Mouse (Mus musculus) cortical plate, adult 2 months (tissue): Measurements from ENCODE around the gene Plekhn1.

Experiments used
- CTCF ChIP-seq: fragments of 200-500 bp; IDR thresholded peaks from 2 replicates; pipeline ENCODE4 v1.5.1; 2011; ENCODE audit warnings: mild to moderate bottlenecking, control low read depth, low read length; ENCODE audit not compliant: insufficient read depth; ENCODE audit errors: extremely low read depth
- POLR2A ChIP-seq: fragments of 200-500 bp; IDR thresholded peaks from 2 replicates; pipeline ENCODE4 v1.6.1; 2011; ENCODE audit warnings: mild to moderate bottlenecking, low read length, control low read depth; ENCODE audit not compliant: insufficient read depth; ENCODE audit errors: extremely low read depth

GRCm38 (mm10) chr4:156195927-156196870 lies 38.5 kb downstream of the Plekhn1 start:
- TF ChIP-seq CTCF, result no peak
- TF ChIP-seq POLR2A, result no peak
